Mouse (Mus musculus): ENCODE measurements around the gene Rcan2.
A peak's percentile ranks its signal among the peaks of the same experiment; 100 is the strongest.

- peak; percentile 55 for TF ChIP-seq CTCF (IDR thresholded peaks at IDR 0.05)
- peak; percentile 48; the same call in 1 of the 2 replicates for TF ChIP-seq EP300 (IDR thresholded peaks at IDR 0.05; ENCODE audit: insufficient read depth, low read depth, low read length)
- no peak for TF ChIP-seq POLR2A (IDR thresholded peaks at IDR 0.05; ENCODE audit: insufficient read depth, low read depth, low read length)
Observed at GRCm38 (mm10) chr17:43806841-43807240, 5.7 kb downstream of the Rcan2 start.

All from heart, adult 2 months (tissue).